Mouse (Mus musculus): ENCODE measurements around the gene Rraga.
"Not testable (repeated sequence)": the region's sequence is repeated elsewhere in the genome, so short reads cannot be mapped to it uniquely, and the experiment has no call there.

Rraga gene

DNA sequence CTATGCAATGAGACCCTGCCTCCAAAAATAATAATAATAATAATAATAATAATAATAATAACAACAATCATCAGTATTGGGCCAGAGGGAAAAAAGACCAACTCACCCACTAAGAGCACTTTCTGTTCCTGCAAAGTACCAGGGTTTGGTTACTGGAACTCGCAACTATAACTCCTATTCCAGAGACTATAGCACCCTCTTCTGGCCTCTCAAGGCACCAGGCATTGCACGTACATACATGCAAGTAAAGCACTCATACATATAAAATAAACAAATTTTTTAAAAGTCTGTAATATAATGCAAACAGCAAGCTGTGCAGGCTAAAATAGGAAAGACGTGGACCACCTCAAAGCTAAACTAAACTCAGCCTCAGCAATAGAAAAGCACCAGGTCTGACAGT is 12.8 kb downstream of the Rraga start:
- DNase-seq (ENCODE audit: low read depth, low spot score): peak; percentile 40

DNA sequence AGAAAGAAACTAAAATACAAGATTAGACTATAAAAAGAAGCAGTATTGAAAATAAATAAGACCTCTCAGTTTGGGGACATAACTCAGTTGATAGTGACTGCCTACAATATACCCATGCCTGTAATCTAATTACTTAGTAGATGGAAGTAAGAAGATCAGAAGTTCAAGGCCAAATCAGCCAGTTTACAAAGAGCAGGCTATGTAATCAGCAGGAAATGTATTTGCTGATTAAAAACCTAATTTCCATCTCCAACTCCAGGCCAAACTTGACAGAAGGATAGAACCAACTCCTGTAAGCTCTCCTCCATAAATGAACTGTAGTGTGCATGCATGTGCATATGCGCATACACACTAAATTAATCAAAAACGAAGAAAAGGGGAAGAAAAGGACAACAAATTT is 15.8 kb downstream of the Rraga start:
- DNase-seq (ENCODE audit: low read depth, low spot score): no peak

DNA sequence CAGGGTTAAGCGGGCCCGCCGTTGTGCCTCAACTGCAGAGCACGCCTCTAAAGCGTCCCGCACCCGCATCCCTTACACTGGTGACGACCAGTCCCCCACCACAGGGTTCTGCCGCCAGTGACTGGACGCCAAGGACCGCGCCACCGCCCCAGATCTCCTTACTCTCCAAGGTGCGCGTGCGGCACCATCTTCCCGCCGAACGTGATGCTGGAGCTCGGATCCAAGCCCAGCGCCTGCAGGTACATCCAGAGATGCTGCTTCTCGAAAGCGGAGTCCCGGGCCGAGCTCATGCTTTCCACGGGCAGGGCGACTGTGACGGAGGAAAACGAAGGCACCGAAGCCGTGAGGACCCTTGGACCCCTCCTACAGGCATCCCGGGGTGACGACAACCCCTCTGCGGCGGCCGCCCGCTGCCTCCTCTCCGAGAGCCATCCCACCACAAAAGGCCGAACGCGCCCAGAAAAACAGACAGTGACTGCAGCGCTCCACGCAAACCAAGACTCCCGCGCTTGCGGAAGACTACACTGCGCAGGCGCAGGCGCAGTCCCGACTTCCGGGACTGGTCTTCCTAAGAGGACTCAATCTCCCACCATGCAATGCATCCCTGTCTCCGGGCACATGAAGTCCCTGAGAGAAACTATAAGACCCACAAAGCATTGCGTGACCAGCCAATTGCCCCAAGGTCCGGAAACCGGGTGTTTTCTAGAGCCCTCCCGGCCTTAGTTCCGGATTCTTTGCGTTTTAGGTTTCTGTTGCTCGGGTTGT is 36.2 kb downstream of the Rraga start, which contains the start of gene Haus6:
Gene Haus6 (minus strand): TSS at position 532 of the 765 bp plus-strand sequence.
- DNase-seq (ENCODE audit: low read depth, low spot score): peak; percentile 100

DNA sequence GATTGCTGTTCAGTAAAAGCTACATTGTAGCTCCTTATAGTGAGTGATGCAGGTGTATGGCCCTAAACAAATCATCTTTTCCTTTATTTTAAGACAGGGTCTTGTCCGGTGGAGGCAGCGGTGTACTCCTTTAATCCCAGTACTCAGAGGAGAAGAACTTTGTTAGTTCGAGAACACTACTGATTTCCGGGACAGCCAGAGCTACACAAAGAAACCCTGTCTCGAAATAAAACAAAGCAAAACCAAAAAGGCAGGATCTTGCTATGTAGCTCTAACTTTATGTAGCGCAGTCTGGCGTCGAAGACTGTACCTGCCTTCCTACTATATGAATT is 36.8 kb downstream of the Rraga start:
- DNase-seq (ENCODE audit: low read depth, low spot score): no peak

DNA sequence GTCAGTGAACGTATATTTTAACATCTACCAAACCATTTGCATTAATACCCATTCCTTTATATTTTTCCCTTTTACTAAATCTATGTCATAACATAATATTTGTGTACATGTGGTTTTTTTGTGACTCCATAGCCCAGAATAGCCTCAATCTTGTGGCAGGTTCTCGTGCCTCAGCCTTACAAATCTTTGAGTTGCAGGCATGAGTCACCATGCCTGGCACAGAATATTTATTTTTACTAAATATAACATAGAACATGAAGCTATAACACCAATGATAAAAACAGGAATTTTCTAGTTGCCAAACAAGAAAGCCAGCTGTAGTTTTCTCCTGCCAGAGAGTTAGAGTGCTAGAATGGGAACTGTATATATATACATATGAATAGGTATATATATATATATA is 45.0 kb downstream of the Rraga start:
- DNase-seq (ENCODE audit: low read depth, low spot score): no peak

DNA sequence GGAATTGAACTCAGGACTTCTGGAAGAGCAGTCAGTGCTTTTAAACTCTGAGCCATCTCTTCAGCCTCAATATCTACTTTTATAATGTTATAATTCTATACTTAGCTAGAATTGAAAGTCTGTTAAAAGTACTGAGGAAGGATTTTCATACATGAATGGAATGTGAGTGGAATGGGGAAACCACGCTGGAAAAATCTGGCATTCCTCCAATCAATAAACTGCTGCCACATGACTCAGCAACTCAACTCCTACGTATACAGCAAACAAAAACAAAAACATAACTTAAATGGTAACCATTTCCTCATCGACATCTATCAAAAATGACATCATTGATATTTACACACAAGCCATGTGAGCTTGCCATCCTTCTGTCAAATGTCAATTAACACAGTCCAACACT is 46.6 kb downstream of the Rraga start:
- no peak for DNase-seq (ENCODE audit: low read depth, low spot score)

DNA sequence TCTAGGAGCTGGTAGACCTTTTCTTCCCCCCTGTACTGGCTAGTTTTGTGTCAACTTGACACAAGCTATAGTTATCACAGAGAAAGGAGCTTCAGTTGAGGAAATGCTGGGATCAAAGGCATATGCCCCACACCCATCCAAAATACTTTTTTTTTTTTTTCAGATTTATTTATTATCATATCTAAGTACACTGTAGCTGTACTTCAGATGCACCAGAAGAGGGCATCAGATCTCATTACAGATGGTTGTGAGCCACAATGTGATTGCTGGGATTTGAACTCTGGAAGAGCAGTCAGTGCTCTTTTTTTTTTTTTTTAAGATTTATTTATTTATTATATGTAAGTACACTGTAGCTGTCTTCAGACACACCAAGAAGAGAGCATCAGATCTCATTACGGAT is 47.1 kb downstream of the Rraga start:
- DNase-seq (ENCODE audit: low read depth, low spot score): not testable (repeated sequence)

DNA sequence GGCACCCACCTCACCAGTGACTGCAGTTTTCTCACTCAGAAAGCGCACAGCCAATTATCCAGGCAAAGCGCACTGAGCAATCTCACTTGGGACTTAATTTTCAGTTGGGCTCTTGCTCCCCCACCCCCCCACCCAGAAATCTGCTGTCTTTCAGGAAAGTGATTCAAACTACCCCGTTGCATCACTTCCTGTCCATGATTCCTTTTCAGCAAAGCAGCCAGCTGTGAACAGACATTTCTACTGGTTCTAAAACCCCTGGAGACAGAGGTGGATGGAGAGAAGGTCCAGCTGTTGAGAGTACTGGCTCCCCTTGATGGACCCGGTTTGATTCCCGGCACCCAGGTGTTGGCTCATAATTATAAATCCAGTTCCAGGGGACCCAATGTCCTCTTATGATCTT is 50.0 kb downstream of the Rraga start:
- no peak for DNase-seq (ENCODE audit: low read depth, low spot score)

DNA sequence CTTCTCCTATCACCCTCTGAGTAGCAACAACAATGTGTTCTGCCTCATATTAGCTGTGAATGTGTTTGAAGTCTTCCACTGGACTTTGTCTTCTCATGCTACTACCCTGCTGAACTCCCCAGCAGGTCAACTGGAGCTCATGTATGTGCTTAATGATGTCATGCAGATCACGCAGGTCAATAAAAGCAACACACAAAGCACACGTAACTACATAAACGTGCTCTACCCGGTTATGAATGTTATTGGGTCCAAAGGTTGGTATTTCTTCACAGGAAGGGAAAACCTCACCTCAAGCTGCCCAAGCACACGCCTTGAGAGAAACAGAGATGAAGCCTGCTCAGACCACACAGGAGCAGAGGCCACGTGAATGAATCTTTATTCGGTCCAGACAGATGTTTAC is 51.0 kb downstream of the Rraga start:
- DNase-seq (ENCODE audit: low read depth, low spot score): not testable (repeated sequence)
